Mouse (Mus musculus): Measurements from ENCODE around the gene Acap2. TPM values are rescaled to one million over a fixed set of nuclear protein-coding genes. Genes with fewer than 3 reads are reported as not detected.
A peak's percentile ranks its signal among the peaks of the same experiment; 100 is the strongest.

Acap2 gene
- total and polyA plus RNA-seq, 2 experiments from 2014 or later: 7.0 to 13.2 TPM

DNA sequence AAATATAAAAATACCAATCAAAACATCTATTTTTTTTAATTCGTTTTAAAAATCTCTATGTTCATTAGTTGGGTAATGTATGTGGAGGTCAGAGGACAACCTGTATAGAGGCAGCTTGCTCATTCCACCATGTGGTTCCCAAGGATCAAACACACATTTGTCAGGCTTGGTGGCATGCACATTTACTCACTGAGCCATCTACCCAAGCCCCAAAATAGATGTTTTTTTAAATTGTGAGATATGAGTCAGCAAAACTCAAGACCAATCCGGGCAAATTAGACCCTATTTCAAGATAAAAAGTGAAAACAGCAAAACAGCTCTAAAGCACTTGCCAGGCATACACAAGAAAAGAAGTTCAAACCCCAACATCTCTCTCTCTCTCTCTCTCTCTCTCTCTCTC, 12.2 kb downstream of the Acap2 start:
- ATAC-seq (ENCODE audit: insufficient read depth, low read depth): no peak
- H3K9me3 ChIP-seq (replicated peaks; ENCODE audit: control insufficient read depth, low read length): no peaks in the 10 kb centered on the region

DNA sequence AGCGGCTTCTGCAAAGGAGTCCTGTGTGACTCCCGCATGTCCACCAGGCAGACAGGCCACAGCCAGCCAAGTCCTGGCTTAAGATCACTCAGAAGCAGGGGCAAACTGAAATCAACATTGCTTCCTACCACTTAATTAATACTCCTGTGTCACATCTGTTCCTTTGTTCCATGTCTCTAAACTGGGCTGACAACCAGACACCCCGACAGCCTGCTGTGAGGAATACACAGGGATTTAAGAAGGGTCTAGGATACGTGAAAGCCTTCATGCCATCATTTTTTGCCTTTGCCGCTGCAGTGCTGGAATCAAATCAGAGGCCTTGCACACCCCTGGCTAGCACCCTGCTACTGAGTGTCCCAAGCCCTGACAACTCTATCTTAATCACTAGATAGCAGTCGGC, 12.8 kb downstream of the Acap2 start:
- Histone ChIP-seq H3K9ac (replicated peaks; ENCODE audit: low read depth, low read length) (no peak overlapping the region), H3K4me3 (ENCODE audit: low read depth, low read length) (no peak overlapping the region), H3K36me3 (replicated peaks; ENCODE audit: control insufficient read depth, insufficient read depth, low read length) (no peaks in the 10 kb centered on the region), H3K27me3 (ENCODE audit: control insufficient read depth, insufficient read depth, low read length) (no peaks in the 10 kb centered on the region), H3K4me1 (ENCODE audit: control insufficient read depth, insufficient read depth) (peaks cover 30% of the 10 kb centered on the region), H3K4me2 (ENCODE audit: low read depth, low read length) (no peak overlapping the region), H3K27ac (ENCODE audit: low read depth) (no peak overlapping the region), H3K9me3 (replicated peaks; ENCODE audit: control insufficient read depth, low read length) (no peaks in the 10 kb centered on the region)
- TF ChIP-seq CTCF (IDR thresholded peaks at IDR 0.05; ENCODE audit: low read depth): no peak
- no peak for DNase-seq (ENCODE audit: low spot score)
- WGBS: 51% methylated on average over 6 of the region's 6 CpGs
- no peak for ATAC-seq (ENCODE audit: insufficient read depth, low read depth)

More for the DNA sequence above, 12.2 kb downstream of the Acap2 start:
- Histone ChIP-seq H3K9ac (replicated peaks; ENCODE audit: low read depth, low read length) (no peak overlapping the region), H3K36me3 (replicated peaks; ENCODE audit: control insufficient read depth, insufficient read depth, low read length) (no peaks in the 10 kb centered on the region), H3K4me2 (ENCODE audit: low read depth, low read length) (no peak overlapping the region), H3K4me1 (ENCODE audit: control insufficient read depth, insufficient read depth) (peaks cover 27% of the 10 kb centered on the region), H3K27ac (ENCODE audit: low read depth) (no peak overlapping the region), H3K27me3 (ENCODE audit: control insufficient read depth, insufficient read depth, low read length) (no peaks in the 10 kb centered on the region), H3K4me3 (ENCODE audit: low read depth, low read length) (no peak overlapping the region)
- DNase-seq (ENCODE audit: low spot score): no peak
- no peak for TF ChIP-seq EP300 (IDR thresholded peaks at IDR 0.05; ENCODE audit: low read depth)
- TF ChIP-seq CTCF (IDR thresholded peaks at IDR 0.05; ENCODE audit: low read depth): no peak
- 58% methylated on average over 2 of the region's 2 CpGs for WGBS

DNA sequence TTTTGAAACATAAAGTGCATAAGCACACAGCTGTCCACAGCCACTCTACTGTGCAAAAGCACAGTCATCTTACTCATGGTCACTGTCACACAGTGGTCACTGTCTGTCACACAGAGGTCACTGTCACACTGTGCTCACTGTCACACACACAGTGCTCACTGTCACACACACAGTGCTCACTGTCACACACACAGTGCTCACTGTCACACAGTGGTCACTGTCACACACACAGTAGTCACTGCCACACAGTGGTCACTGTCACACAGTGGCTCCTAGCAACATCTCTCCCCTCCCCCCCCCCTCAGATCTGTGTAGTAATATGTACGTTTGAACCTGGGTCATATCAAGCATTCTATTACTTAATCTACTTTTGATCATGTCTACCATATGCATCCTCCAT, 13.9 kb downstream of the Acap2 start:
- no peak for ATAC-seq (ENCODE audit: insufficient read depth, low read depth)
- no peaks in the 10 kb centered on the region for H3K9me3 ChIP-seq (replicated peaks; ENCODE audit: control insufficient read depth, low read length)
- H3K27me3 ChIP-seq (ENCODE audit: control insufficient read depth, insufficient read depth, low read length): no peaks in the 10 kb centered on the region
- H3K4me2 ChIP-seq (ENCODE audit: low read depth, low read length): no peak overlapping the region
- H3K9ac ChIP-seq (replicated peaks; ENCODE audit: low read depth, low read length): no peak overlapping the region
- H3K4me1 ChIP-seq (ENCODE audit: control insufficient read depth, insufficient read depth): peaks cover 31% of the 10 kb centered on the region
- H3K27ac ChIP-seq (ENCODE audit: low read depth): no peak overlapping the region
- H3K36me3 ChIP-seq (replicated peaks; ENCODE audit: control insufficient read depth, insufficient read depth, low read length): no peaks in the 10 kb centered on the region
- H3K4me3 ChIP-seq (ENCODE audit: low read depth, low read length): no peak overlapping the region
- WGBS: 63% methylated on average over 1 of the region's 1 CpGs
- DNase-seq (ENCODE audit: low spot score): no peak
- no peak for TF ChIP-seq CTCF (IDR thresholded peaks at IDR 0.05; ENCODE audit: low read depth)

DNA sequence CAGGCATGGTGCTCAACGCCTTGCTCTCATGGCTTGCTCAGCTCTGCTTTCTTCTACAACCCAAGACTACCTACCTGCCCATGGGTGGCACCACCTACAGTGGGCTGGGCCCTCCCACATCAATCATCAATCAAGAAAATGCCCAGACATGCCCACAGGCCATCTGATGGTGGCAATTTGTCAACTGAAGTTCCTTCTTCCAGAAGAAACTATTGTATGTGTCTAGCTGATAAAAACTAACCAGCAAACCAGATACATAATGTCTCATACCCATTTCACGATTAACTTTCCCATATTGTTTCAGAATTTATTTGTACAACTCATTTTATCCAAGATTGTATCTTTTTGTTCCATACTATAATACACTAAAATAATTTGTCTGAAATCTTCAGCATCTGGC, 15.3 kb downstream of the Acap2 start:
- Histone ChIP-seq H3K27me3 (ENCODE audit: control insufficient read depth, insufficient read depth, low read length) (no peaks in the 10 kb centered on the region), H3K4me1 (ENCODE audit: control insufficient read depth, insufficient read depth) (peaks cover 27% of the 10 kb centered on the region), H3K4me2 (ENCODE audit: low read depth, low read length) (no peak overlapping the region), H3K27ac (ENCODE audit: low read depth) (no peak overlapping the region), H3K9me3 (replicated peaks; ENCODE audit: control insufficient read depth, low read length) (no peaks in the 10 kb centered on the region), H3K9ac (replicated peaks; ENCODE audit: low read depth, low read length) (no peak overlapping the region), H3K36me3 (replicated peaks; ENCODE audit: control insufficient read depth, insufficient read depth, low read length) (no peaks in the 10 kb centered on the region), H3K4me3 (ENCODE audit: low read depth, low read length) (no peak overlapping the region)
- ATAC-seq (ENCODE audit: insufficient read depth, low read depth): no peak
- WGBS: 86% methylated on average over 2 of the region's 2 CpGs
- TF ChIP-seq CTCF (IDR thresholded peaks at IDR 0.05; ENCODE audit: low read depth) (no peak), EP300 (IDR thresholded peaks at IDR 0.05; ENCODE audit: low read depth) (no peak)
- DNase-seq (ENCODE audit: low spot score): no peak

DNA sequence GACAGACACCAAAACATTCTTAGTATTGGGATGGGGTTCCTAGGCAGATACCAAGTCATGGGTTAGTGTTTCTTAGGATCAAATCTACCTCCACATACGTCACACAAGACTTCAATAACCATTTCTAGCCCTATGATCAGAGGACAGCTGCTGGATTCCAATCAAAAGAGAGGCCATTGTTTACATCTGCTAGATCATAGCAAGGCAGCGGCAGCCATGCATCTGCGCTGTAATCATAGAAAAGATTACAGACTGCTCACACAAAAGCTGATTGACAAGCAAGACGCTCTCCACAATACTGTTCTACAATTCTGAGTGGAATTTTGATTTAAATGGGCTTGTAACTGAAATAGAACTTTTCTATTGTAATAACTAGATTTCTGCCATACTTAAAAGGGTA, 16.3 kb downstream of the Acap2 start:
- Histone ChIP-seq H3K4me3 (ENCODE audit: low read depth, low read length) (no peak overlapping the region), H3K27ac (ENCODE audit: low read depth) (no peak overlapping the region), H3K27me3 (ENCODE audit: control insufficient read depth, insufficient read depth, low read length) (no peaks in the 10 kb centered on the region), H3K4me2 (ENCODE audit: low read depth, low read length) (no peak overlapping the region), H3K9me3 (replicated peaks; ENCODE audit: control insufficient read depth, low read length) (no peaks in the 10 kb centered on the region), H3K4me1 (ENCODE audit: control insufficient read depth, insufficient read depth) (peaks cover 27% of the 10 kb centered on the region), H3K9ac (replicated peaks; ENCODE audit: low read depth, low read length) (no peak overlapping the region), H3K36me3 (replicated peaks; ENCODE audit: control insufficient read depth, insufficient read depth, low read length) (no peaks in the 10 kb centered on the region)
- ATAC-seq (ENCODE audit: insufficient read depth, low read depth) (no peak), DNase-seq (ENCODE audit: low spot score) (no peak)
- 71% methylated on average over 4 of the region's 4 CpGs for WGBS
- TF ChIP-seq EP300 (IDR thresholded peaks at IDR 0.05; ENCODE audit: low read depth): no peak
- no peak for TF ChIP-seq CTCF (IDR thresholded peaks at IDR 0.05; ENCODE audit: low read depth)

DNA sequence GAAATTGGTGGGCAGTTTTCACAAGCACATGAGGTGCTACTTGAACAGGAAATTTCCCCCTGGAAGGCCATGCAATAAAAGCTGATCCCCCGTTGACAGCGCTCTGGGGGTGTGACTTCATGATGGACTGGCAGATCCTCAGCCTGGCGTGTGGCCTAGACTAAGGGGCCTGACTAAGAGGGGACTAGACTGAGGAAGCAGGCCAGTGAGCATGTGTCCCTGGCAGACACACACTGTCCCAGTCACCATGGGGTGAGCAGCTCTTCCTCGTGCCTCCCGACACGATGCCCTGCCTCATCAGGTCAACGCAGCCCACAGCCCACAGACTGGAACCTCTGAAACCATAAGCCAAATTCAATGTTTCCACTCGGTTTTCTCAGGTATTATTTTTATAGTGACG, 18.5 kb downstream of the Acap2 start:
- peak; percentile 63 for ATAC-seq (ENCODE audit: insufficient read depth, low read depth)
- no peak for TF ChIP-seq EP300 (IDR thresholded peaks at IDR 0.05; ENCODE audit: low read depth)
- no peak for TF ChIP-seq CTCF (IDR thresholded peaks at IDR 0.05; ENCODE audit: low read depth)
- Histone ChIP-seq H3K4me3 (ENCODE audit: low read depth, low read length) (no peak overlapping the region), H3K4me1 (ENCODE audit: control insufficient read depth, insufficient read depth) (peaks cover 24% of the 10 kb centered on the region), H3K27ac (ENCODE audit: low read depth) (no peak overlapping the region), H3K9me3 (replicated peaks; ENCODE audit: control insufficient read depth, low read length) (no peaks in the 10 kb centered on the region), H3K9ac (replicated peaks; ENCODE audit: low read depth, low read length) (no peak overlapping the region), H3K27me3 (ENCODE audit: control insufficient read depth, insufficient read depth, low read length) (no peaks in the 10 kb centered on the region), H3K4me2 (ENCODE audit: low read depth, low read length) (no peak overlapping the region), H3K36me3 (replicated peaks; ENCODE audit: control insufficient read depth, insufficient read depth, low read length) (no peaks in the 10 kb centered on the region)
- 46% methylated on average over 9 of the region's 9 CpGs for WGBS
- DNase-seq (ENCODE audit: low spot score): peak; percentile 31

All from heart, postnatal 0 days (tissue).